Mouse (Mus musculus) ovary, adult 18-20 months (tissue): ENCODE data around the gene Fam208b.
A peak's percentile ranks its signal among the peaks of the same experiment; 100 is the strongest.
"Not testable (repeated sequence)": the region's sequence is repeated elsewhere in the genome, so short reads cannot be mapped to it uniquely, and the experiment has no call there.

ENCODE experiments used
- DNase-seq: peaks from one replicate; pipeline ENCODE4 v3.0.0; 2022; ENCODE audit warnings: low spot score, mixed read lengths

Gene Fam208b

GRCm38 (mm10) chr13:3563130-3563529, 47.8 kb downstream of the Fam208b start:
- no peak for DNase-seq

GRCm38 (mm10) chr13:3547856-3548255, 63.1 kb downstream of the Fam208b start:
- no peak for DNase-seq

GRCm38 (mm10) chr13:3547410-3547809, 63.5 kb downstream of the Fam208b start:
- DNase-seq, result no peak

GRCm38 (mm10) chr13:3544925-3545324, 66.0 kb downstream of the Fam208b start:
- DNase-seq, result no peak

- no peak for DNase-seq
These were observed 66.6 kb downstream of the Fam208b start for GRCm38 (mm10) chr13:3544077-3544874.

GRCm38 (mm10) chr13:3541159-3541782, 69.6 kb downstream of the Fam208b start:
- DNase-seq, result no peak

- DNase-seq, result no peak
These were observed 70.7 kb downstream of the Fam208b start for GRCm38 (mm10) chr13:3540166-3540565.

- no peak for DNase-seq
These were observed 71.8 kb downstream of the Fam208b start for GRCm38 (mm10) chr13:3538969-3539562.

- peak; percentile 49 for DNase-seq
These were observed 72.5 kb downstream of the Fam208b start for GRCm38 (mm10) chr13:3538223-3538968.

GRCm38 (mm10) chr13:3537594-3538222, 73.2 kb downstream of the Fam208b start, which contains the start of gene Gdi2:
Gene Gdi2, plus strand, starts transcription at chr13:3538063.
- DNase-seq, result peak; percentile 92

- no peak for DNase-seq
These were observed 76.8 kb downstream of the Fam208b start for GRCm38 (mm10) chr13:3534146-3534545.

GRCm38 (mm10) chr13:3532451-3532850, 78.5 kb downstream of the Fam208b start:
- DNase-seq, result no peak

GRCm38 (mm10) chr13:3531692-3532320, 79.1 kb downstream of the Fam208b start:
- DNase-seq, result no peak

GRCm38 (mm10) chr13:3531176-3531575, 79.7 kb downstream of the Fam208b start:
- DNase-seq, result not testable (repeated sequence)

GRCm38 (mm10) chr13:3530451-3530850, 80.5 kb downstream of the Fam208b start:
- DNase-seq, result no peak

GRCm38 (mm10) chr13:3526328-3526727, 84.6 kb downstream of the Fam208b start:
- DNase-seq, result no peak

- no peak for DNase-seq
These were observed 85.3 kb downstream of the Fam208b start for GRCm38 (mm10) chr13:3525611-3526051.

GRCm38 (mm10) chr13:3523946-3524345, 87.0 kb downstream of the Fam208b start:
- no peak for DNase-seq

- no peak for DNase-seq
These were observed 87.4 kb downstream of the Fam208b start for GRCm38 (mm10) chr13:3523459-3523858.

- not testable (repeated sequence) for DNase-seq
These were observed 90.9 kb downstream of the Fam208b start for GRCm38 (mm10) chr13:3519994-3520393.

- not testable (repeated sequence) for DNase-seq
These were observed 91.6 kb downstream of the Fam208b start for GRCm38 (mm10) chr13:3519357-3519756.
